Mouse (Mus musculus): ENCODE data around the gene Oas1c.

Oas1c gene

GRCm38 (mm10) chr5:120765010-120765409 is 47.3 kb downstream of the Oas1c start:
- DNase-seq (ENCODE audit: low read depth, low spot score): no peak
- no peaks in the 10 kb centered on the region for H3K27me3 ChIP-seq (ENCODE audit: control insufficient read depth, insufficient read depth, low read length, poor library complexity, severe bottlenecking)
- H3K36me3 ChIP-seq (ENCODE audit: control insufficient read depth, insufficient read depth, low read length, poor library complexity, severe bottlenecking): 0 out of 2 replicates have a peak, but pooled peaks cover 1% of the 10 kb centered on the region

- no peaks in the 10 kb centered on the region for H3K27me3 ChIP-seq (ENCODE audit: control insufficient read depth, insufficient read depth, low read length, poor library complexity, severe bottlenecking)
- 0 out of 2 replicates have a peak, but pooled peaks cover 1% of the 10 kb centered on the region for H3K36me3 ChIP-seq (ENCODE audit: control insufficient read depth, insufficient read depth, low read length, poor library complexity, severe bottlenecking)
- no peak for DNase-seq (ENCODE audit: low read depth, low spot score)
These were observed 50.4 kb downstream of the Oas1c start for GRCm38 (mm10) chr5:120761901-120762300.

GRCm38 (mm10) chr5:120754215-120754614 is 58.1 kb downstream of the Oas1c start:
- no peaks in the 10 kb centered on the region for H3K27me3 ChIP-seq (ENCODE audit: control insufficient read depth, insufficient read depth, low read length, poor library complexity, severe bottlenecking)
- DNase-seq (ENCODE audit: low read depth, low spot score): no peak
- no peaks in the 10 kb centered on the region for H3K36me3 ChIP-seq (ENCODE audit: control insufficient read depth, insufficient read depth, low read length, poor library complexity, severe bottlenecking)

GRCm38 (mm10) chr5:120752786-120753185 is 59.5 kb downstream of the Oas1c start:
- DNase-seq (ENCODE audit: low read depth, low spot score): no peak
- H3K36me3 ChIP-seq (ENCODE audit: control insufficient read depth, insufficient read depth, low read length, poor library complexity, severe bottlenecking): no peaks in the 10 kb centered on the region
- no peaks in the 10 kb centered on the region for H3K27me3 ChIP-seq (ENCODE audit: control insufficient read depth, insufficient read depth, low read length, poor library complexity, severe bottlenecking)

GRCm38 (mm10) chr5:120751206-120751605 is 61.1 kb downstream of the Oas1c start:
- Histone ChIP-seq H3K36me3 (ENCODE audit: control insufficient read depth, insufficient read depth, low read length, poor library complexity, severe bottlenecking) (no peaks in the 10 kb centered on the region), H3K27me3 (ENCODE audit: control insufficient read depth, insufficient read depth, low read length, poor library complexity, severe bottlenecking) (no peaks in the 10 kb centered on the region)
- DNase-seq (ENCODE audit: low read depth, low spot score): no peak
